Mouse (Mus musculus) CH12.LX (cell line): ENCODE data around the gene Asz1. TPM values are rescaled to one million over a fixed set of nuclear protein-coding genes. Genes with fewer than 3 reads are reported as not detected.

Experiments used
- DNase-seq: peaks from one replicate; pipeline ENCODE4 v3.0.0-alpha.2; 2013; ENCODE audit errors: extremely low read depth
- H3K27ac ChIP-seq: 2 replicates; pipeline ENCODE4 v1.5.1; 2012; ENCODE audit warnings: low read depth, mild to moderate bottlenecking, control low read depth, moderate library complexity; ENCODE audit not compliant: insufficient read depth
- H3K27me3 ChIP-seq: replicated peaks from 2 replicates; pipeline ENCODE3; 2012; ENCODE audit warnings: inconsistent platforms
- H3K36me3 ChIP-seq, 2 experiments: replicated peaks in 1 of 2; 2 replicates each; pipeline versions ENCODE3 to v1.6.1; 2012; ENCODE audit warnings: inconsistent platforms in 1 of 2, low read length in 1 of 2, mild to moderate bottlenecking in 1 of 2, mixed read lengths in 1 of 2, moderate library complexity in 1 of 2; ENCODE audit not compliant: control insufficient read depth in 1 of 2, insufficient read depth in 1 of 2
- H3K4me1 ChIP-seq, 2 experiments: 2 replicates each; pipeline ENCODE4 v1.6.1; 2012; ENCODE audit warnings: inconsistent platforms in 1 of 2, moderate library complexity in 1 of 2; ENCODE audit not compliant: insufficient read depth in 2 of 2, control insufficient read depth in 1 of 2
- H3K4me2 ChIP-seq: 2 replicates; pipeline ENCODE4 v1.6.1; 2012; ENCODE audit warnings: low read depth, mild to moderate bottlenecking, control low read depth; ENCODE audit not compliant: poor library complexity, insufficient read depth, severe bottlenecking
- H3K4me3 ChIP-seq, 3 experiments: fragments of 150-350 bp in 1 of 3; sonication (generic) in 1 of 3; replicated peaks in 1 of 3; 2 replicates each; pipeline versions ENCODE3 to v1.5.1; 2011 to 2012; ENCODE audit warnings: low read depth in 2 of 3, low read length in 2 of 3, mild to moderate bottlenecking in 2 of 3, moderate library complexity in 2 of 3, control low read depth in 1 of 3, improper control_type of control experiment in 1 of 3, inconsistent platforms in 1 of 3, mixed read lengths in 1 of 3; ENCODE audit not compliant: poor library complexity in 1 of 3
- H3K79me2 ChIP-seq: replicated peaks from 2 replicates; pipeline ENCODE4 v1.6.1; 2012; ENCODE audit warnings: mild to moderate bottlenecking, moderate library complexity; ENCODE audit not compliant: control insufficient read depth, poor library complexity, insufficient read depth, severe bottlenecking; ENCODE audit errors: extremely low read depth
- H3K9ac ChIP-seq: 2 replicates; pipeline ENCODE4 v1.6.1; 2012; ENCODE audit warnings: low read depth, mild to moderate bottlenecking, control low read depth, moderate library complexity; ENCODE audit not compliant: insufficient read depth
- H3K9me3 ChIP-seq: replicated peaks from 2 replicates; pipeline ENCODE3; 2012; ENCODE audit warnings: low read length, inconsistent platforms, mixed read lengths
- CHD1 ChIP-seq: IDR thresholded peaks from 2 replicates; pipeline ENCODE4 v1.6.1; 2012; ENCODE audit warnings: low read depth, low read length, improper control_type of control experiment, inconsistent platforms
- CHD2 ChIP-seq: IDR thresholded peaks from 2 replicates; pipeline ENCODE4 v1.6.1; 2011; ENCODE audit warnings: low read length, improper control_type of control experiment
- E2F4 ChIP-seq: IDR thresholded peaks from 2 replicates; pipeline ENCODE4 v1.6.1; 2011; ENCODE audit warnings: low read depth, low read length, improper control_type of control experiment; ENCODE audit not compliant: insufficient replicate concordance
- JUN ChIP-seq: IDR thresholded peaks from 2 replicates; pipeline ENCODE4 v1.6.1; 2011; ENCODE audit warnings: low read depth, mild to moderate bottlenecking, low read length, improper control_type of control experiment, moderate library complexity; ENCODE audit not compliant: insufficient read depth
- KAT2A ChIP-seq: IDR thresholded peaks from 2 replicates; pipeline ENCODE4 v1.6.1; 2012; ENCODE audit warnings: low read length, improper control_type of control experiment, inconsistent platforms; ENCODE audit not compliant: insufficient replicate concordance
- MAZ ChIP-seq: IDR thresholded peaks from 2 replicates; pipeline ENCODE4 v1.6.1; 2012; ENCODE audit warnings: low read depth, mild to moderate bottlenecking, inconsistent platforms, low read length, improper control_type of control experiment, moderate library complexity
- MEF2A ChIP-seq: IDR thresholded peaks from 2 replicates; pipeline ENCODE4 v1.6.1; 2014; ENCODE audit warnings: low read depth, mild to moderate bottlenecking, inconsistent platforms, low read length, improper control_type of control experiment, borderline replicate concordance
- MYC ChIP-seq: IDR thresholded peaks from 2 replicates; pipeline ENCODE4 v1.6.1; 2011; ENCODE audit warnings: low read depth, mild to moderate bottlenecking, improper control_type of control experiment, low read length
- PAX5 ChIP-seq: IDR thresholded peaks from 2 replicates; pipeline ENCODE4 v1.6.1; 2012; ENCODE audit warnings: low read length, inconsistent platforms, mixed read lengths
- POLR2A ChIP-seq: IDR thresholded peaks from 2 replicates; pipeline ENCODE4 v1.6.1; 2011; ENCODE audit warnings: low read depth, mild to moderate bottlenecking, improper control_type of control experiment, low read length
- POLR2AphosphoS2 ChIP-seq: IDR thresholded peaks from 2 replicates; pipeline ENCODE4 v1.6.1; 2011; ENCODE audit warnings: low read depth, low read length, improper control_type of control experiment
- RCOR1 ChIP-seq: conservative IDR thresholded peaks from 2 replicates; pipeline ENCODE4 v1.6.1; 2012; ENCODE audit warnings: low read depth, mild to moderate bottlenecking, inconsistent platforms, low read length, improper control_type of control experiment
- SMC3 ChIP-seq: IDR thresholded peaks from 2 replicates; pipeline ENCODE4 v1.6.1; 2011; ENCODE audit warnings: low read depth, low read length, improper control_type of control experiment
- TBP ChIP-seq: conservative IDR thresholded peaks from 2 replicates; pipeline ENCODE4 v1.6.1; 2011; ENCODE audit warnings: low read depth, low read length, improper control_type of control experiment
- TCF12 ChIP-seq: IDR thresholded peaks from 2 replicates; pipeline ENCODE4 v1.6.1; 2014; ENCODE audit warnings: low read depth, mild to moderate bottlenecking, inconsistent platforms, low read length, improper control_type of control experiment
- USF1 ChIP-seq: IDR thresholded peaks from 2 replicates; pipeline ENCODE4 v1.6.1; 2014; ENCODE audit warnings: low read depth, mild to moderate bottlenecking, inconsistent platforms, low read length, improper control_type of control experiment
- USF2 ChIP-seq: conservative IDR thresholded peaks from 2 replicates; pipeline ENCODE4 v1.6.1; 2011; ENCODE audit warnings: low read depth, low read length, improper control_type of control experiment
- dilution Hi-C: fragments of 300-500 bp; cut with MboI; formaldehyde crosslinking; loops from 2 replicates; pipeline ENCODE4 v1.14.3; 2020; ENCODE audit warnings: low sequenced_read_pairs; ENCODE audit not compliant: extremely low pct_unique_long_range_greater_than_20kb, extremely low pct_ligation_motif_present
- in situ Hi-C: fragments of 300-500 bp; cut with MboI; formaldehyde crosslinking; loops from 3 replicates; pipeline ENCODE4 v1.14.3; 2019; ENCODE audit warnings: low sequenced_read_pairs, low pct_ligation_motif_present, low pct_unique_long_range_greater_than_20kb, mixed read lengths
- polyA plus RNA-seq: library from polyadenylated mRNA; unstranded; fragments of >175 nt; gene quantifications from 2 replicates; pipeline ENCODE4 v1.2.1, GENCODE M21; 2012; ENCODE audit warnings: low read depth; ENCODE audit not compliant: insufficient read length
- total RNA-seq, 2 experiments: library from RNA; depleted of rRNA; stranded (reverse); fragments of 300-350 nt in 1 of 2; fragments of >200 nt in 1 of 2; gene quantifications; 2 replicates each; pipeline ENCODE4 v1.2.3; 2012 to 2014

The Asz1 gene
- total and polyA plus RNA-seq, 3 experiments, result not detected

- dilution Hi-C loops, result no loop called here
- H3K79me2 ChIP-seq, result no peaks in the 10 kb centered on the region
Observed at GRCm38 (mm10) chr6:18013346-18013745, 95.5 kb downstream of the Asz1 start.

GRCm38 (mm10) chr6:18007356-18007755 lies 101.5 kb downstream of the Asz1 start:
- Histone ChIP-seq H3K79me2 (no peaks in the 10 kb centered on the region), H3K27me3 (no peaks in the 10 kb centered on the region), H3K36me3 (no peaks in the 10 kb centered on the region), H3K4me2 (no peak overlapping the region), H3K4me3 (no peak overlapping the region), H3K9ac (no peak overlapping the region), H3K9me3 (no peaks in the 10 kb centered on the region), H3K27ac (no peak overlapping the region), H3K4me1 (peaks cover 0 to 10% of the 10 kb centered on the region in 2 experiments; a peak in 1 of 4 replicates)
- in situ Hi-C loops (no loop called here), dilution Hi-C loops (no loop called here)
- TF ChIP-seq E2F4 (no peak), MAZ (no peak), TBP (no peak), USF2 (no peak), CHD2 (no peak), MEF2A (no peak), POLR2AphosphoS2 (no peak), JUN (no peak), KAT2A (no peak), PAX5 (no peak), MYC (no peak), RCOR1 (no peak), TCF12 (no peak), SMC3 (no peak)
- no peak for DNase-seq

More at GRCm38 (mm10) chr6:18013346-18013745, 95.5 kb downstream of the Asz1 start:
- Histone ChIP-seq H3K27ac (no peak overlapping the region), H3K4me1 (peaks cover 0 to 6% of the 10 kb centered on the region in 2 experiments; a peak in 1 of 4 replicates), H3K9ac (no peak overlapping the region), H3K4me3 (no peak overlapping the region), H3K36me3 (no peaks in the 10 kb centered on the region), H3K4me2 (no peak overlapping the region), H3K27me3 (no peaks in the 10 kb centered on the region), H3K9me3 (no peaks in the 10 kb centered on the region)
- TF ChIP-seq MAZ, result no peak
- no peak for TF ChIP-seq TCF12
- TF ChIP-seq CHD1, result no peak
- in situ Hi-C loops, result no loop called here
- DNase-seq, result no peak

- no peak for DNase-seq
- TF ChIP-seq TBP (no peak), POLR2A (no peak), USF1 (no peak), RCOR1 (no peak), KAT2A (no peak)
- Histone ChIP-seq H3K27me3 (no peaks in the 10 kb centered on the region), H3K36me3 (no peaks in the 10 kb centered on the region), H3K4me3 (no peak overlapping the region), H3K9me3 (no peaks in the 10 kb centered on the region), H3K4me1 (peaks cover 0 to 4% of the 10 kb centered on the region in 2 experiments; a peak in 1 of 4 replicates), H3K4me2 (no peak overlapping the region), H3K79me2 (no peaks in the 10 kb centered on the region), H3K9ac (no peak overlapping the region), H3K27ac (no peak overlapping the region)
- in situ Hi-C loops, result no loop called here
- dilution Hi-C loops, result no loop called here
Observed at GRCm38 (mm10) chr6:18002065-18002464, 106.8 kb downstream of the Asz1 start.
